Comparison of ENCODE assay signal across 25 mouse cellular contexts in genomic region chr7:40177570-40177969, GRCm38 (mm10).
"Had no signal": no experiment of that assay in that cellular context is flagged by ENCODE, and none has a peak within 500 bp of the region (broad histone marks: within the 10 kb centered on the region; RNA-seq: fewer than 3 reads in every experiment).

No protein-coding gene starts in this region.

- ATAC-seq: hindbrain, postnatal 0 days; liver, embryonic 12.5 days had no signal

- H3K4me3 ChIP-seq: gastrocnemius, adult 2 months; heart, embryonic 10.5 days; heart, embryonic 12.5 days; hindbrain, embryonic 10.5 days; hindbrain, embryonic 12.5 days; hindbrain, embryonic 15.5 days; layer of hippocampus, adult 2 months; limb, embryonic 13.5 days; limb, embryonic 15.5 days; liver, embryonic 12.5 days had no signal

- DNase-seq: gastrocnemius, adult 2 months; gastrocnemius, postnatal 10 days; gastrocnemius, postnatal 25 days; heart, adult 18-20 months; heart, postnatal 10 days; heart, postnatal 4 days; kidney, adult 18-20 months; kidney, adult 8-10 months; kidney, postnatal 10 days; kidney, postnatal 25 days; kidney, postnatal 4 days; layer of hippocampus, adult 9-11 months; layer of hippocampus, postnatal 36 days; left cerebral cortex, postnatal 4 days had no signal

- H3K27ac ChIP-seq: gastrocnemius, adult 2 months; heart, embryonic 10.5 days; hindbrain, embryonic 10.5 days; hindbrain, embryonic 12.5 days; hindbrain, embryonic 15.5 days; hindbrain, postnatal 0 days; layer of hippocampus, adult 2 months; limb, embryonic 13.5 days; limb, embryonic 15.5 days; liver, embryonic 12.5 days; liver, embryonic 14.5 days had no signal

- H3K9me3 ChIP-seq: heart, embryonic 10.5 days; heart, embryonic 12.5 days; hindbrain, embryonic 10.5 days; hindbrain, embryonic 12.5 days; hindbrain, embryonic 15.5 days; limb, embryonic 13.5 days; limb, embryonic 15.5 days; liver, embryonic 12.5 days had no signal

- H3K36me3 ChIP-seq: heart, embryonic 10.5 days; heart, embryonic 12.5 days; hindbrain, embryonic 10.5 days; hindbrain, embryonic 12.5 days; hindbrain, embryonic 15.5 days; limb, embryonic 13.5 days; limb, embryonic 15.5 days; liver, embryonic 12.5 days had no signal

- H3K4me2 ChIP-seq: heart, embryonic 12.5 days; hindbrain, embryonic 12.5 days; hindbrain, embryonic 15.5 days; limb, embryonic 13.5 days; limb, embryonic 15.5 days; liver, embryonic 12.5 days had no signal

- H3K4me1 ChIP-seq: heart, embryonic 10.5 days; heart, embryonic 12.5 days; hindbrain, embryonic 10.5 days; hindbrain, embryonic 12.5 days; hindbrain, embryonic 15.5 days; limb, embryonic 13.5 days; limb, embryonic 15.5 days; liver, embryonic 12.5 days had no signal

- H3K27me3 ChIP-seq: heart, embryonic 12.5 days; hindbrain, embryonic 12.5 days; hindbrain, embryonic 15.5 days; limb, embryonic 13.5 days; limb, embryonic 15.5 days; liver, embryonic 12.5 days had no signal

- H3K9ac ChIP-seq: heart, embryonic 12.5 days; hindbrain, embryonic 12.5 days; hindbrain, embryonic 15.5 days; limb, embryonic 13.5 days; limb, embryonic 15.5 days; liver, embryonic 12.5 days; liver, embryonic 14.5 days had no signal
